In genomic region chr4:94557145-94557544, GRCm38 (mm10) we compare ENCODE assay signal across 8 mouse cellular contexts. TPM values are rescaled to one million over a fixed set of nuclear protein-coding genes. Genes with fewer than 3 reads are reported as not detected.
DNase-seq lines count a peak whose midpoint lies in the region; ATAC-seq and TF ChIP-seq lines count a peak whose summit lies in the region.

No protein-coding gene starts in this region.

- H3K36me3 ChIP-seq in lung, embryonic 16.5 days (ENCODE audit: control insufficient read depth, insufficient read depth, low read length) = no peaks in the 10 kb centered on the region
- no peaks in the 10 kb centered on the region for H3K36me3 ChIP-seq in embryonic facial prominence, embryonic 15.5 days
- no peaks in the 10 kb centered on the region for H3K36me3 ChIP-seq in hindbrain, postnatal 0 days (ENCODE audit: insufficient read depth, low read length)
- H3K36me3 ChIP-seq in myocyte (ENCODE audit: control insufficient read depth, insufficient read depth) = no peaks in the 10 kb centered on the region

- peaks cover 9% of the 10 kb centered on the region for H3K4me1 ChIP-seq in lung, embryonic 16.5 days (replicated peaks; ENCODE audit: control insufficient read depth, insufficient read depth, low read length)
- peaks cover 2% of the 10 kb centered on the region; the same call in 1 of the 2 replicates for H3K4me1 ChIP-seq in lung, adult 2 months (ENCODE audit: control insufficient read depth, insufficient read depth, low read length)
- H3K4me1 ChIP-seq in embryonic facial prominence, embryonic 15.5 days = peaks cover 10% of the 10 kb centered on the region; the same call in 1 of the 2 replicates
- peaks cover 3% of the 10 kb centered on the region; the same call in 1 of the 2 replicates for H3K4me1 ChIP-seq in hindbrain, postnatal 0 days (ENCODE audit: insufficient read depth, low read length)

- H3K27ac ChIP-seq in lung, embryonic 16.5 days (ENCODE audit: low read length) = no peak overlapping the region
- H3K27ac ChIP-seq in embryonic facial prominence, embryonic 15.5 days (replicated peaks) = no peak overlapping the region
- H3K27ac ChIP-seq in hindbrain, postnatal 0 days = no peak overlapping the region

- no peak for DNase-seq in lung, adult 2 months
- DNase-seq in hindbrain, postnatal 0 days (ENCODE audit: low spot score) = no peak
- no peak for DNase-seq in thymus, postnatal 25 days
- DNase-seq in layer of hippocampus, adult 11-12 months (ENCODE audit: low spot score) = no peak
- DNase-seq in left cerebral cortex, adult 9 months (ENCODE audit: low spot score in 2 of 2) = no peak

- no peak for TF ChIP-seq CTCF in lung, adult 2 months (IDR thresholded peaks at IDR 0.05; ENCODE audit: insufficient read depth, low read length)
- no peak for TF ChIP-seq CTCF in hindbrain, postnatal 0 days (IDR thresholded peaks at IDR 0.05; ENCODE audit: low read depth)

- ATAC-seq in lung, embryonic 16.5 days (ENCODE audit: low read depth) = no peak; the same call in 1 of the 2 replicates
- ATAC-seq in embryonic facial prominence, embryonic 15.5 days (ENCODE audit: insufficient number of reproducible peaks, low FRiP score, low TSS enrichment, low read depth) = no peak
- no peak for ATAC-seq in hindbrain, postnatal 0 days

- no peak overlapping the region for H3K4me3 ChIP-seq in lung, embryonic 16.5 days (ENCODE audit: low read length)
- H3K4me3 ChIP-seq in lung, adult 2 months (replicated peaks; ENCODE audit: extremely low read depth, low read depth, low read length) = no peak overlapping the region
- peak overlapping the region; percentile 89; the same call in 1 of the 2 replicates for H3K4me3 ChIP-seq in embryonic facial prominence, embryonic 15.5 days (replicated peaks)
- H3K4me3 ChIP-seq in hindbrain, postnatal 0 days (ENCODE audit: low read length) = peak overlapping the region; percentile 97
- H3K4me3 ChIP-seq in myocyte = peak overlapping the region; percentile 46

- no peak for TF ChIP-seq POLR2A in lung, adult 2 months (IDR thresholded peaks at IDR 0.05; ENCODE audit: borderline replicate concordance, extremely low read depth, low read depth, low read length)
- TF ChIP-seq POLR2A in myocyte (IDR thresholded peaks at IDR 0.05; ENCODE audit: insufficient read length, low read depth) = no peak

- peak overlapping the region; percentile 31 for H3K4me2 ChIP-seq in lung, embryonic 16.5 days (ENCODE audit: low read depth, low read length)
- peak overlapping the region; percentile 49 for H3K4me2 ChIP-seq in embryonic facial prominence, embryonic 15.5 days (replicated peaks)
- peak overlapping the region; percentile 71 for H3K4me2 ChIP-seq in hindbrain, postnatal 0 days (ENCODE audit: low read depth, low read length)
- peak overlapping the region; percentile 56 for H3K4me2 ChIP-seq in myocyte (ENCODE audit: low read depth)

- 69% methylated on average over 7 of the region's 7 CpGs for WGBS in lung, embryonic 16.5 days
- 70% methylated on average over 7 of the region's 7 CpGs for WGBS in lung, adult 2 months
- 72% methylated on average over 7 of the region's 7 CpGs for WGBS in embryonic facial prominence, embryonic 15.5 days
- WGBS in hindbrain, postnatal 0 days = 75% methylated on average over 7 of the region's 7 CpGs

- H3K9ac ChIP-seq in lung, embryonic 16.5 days (ENCODE audit: low read length) = no peak overlapping the region
- H3K9ac ChIP-seq in embryonic facial prominence, embryonic 15.5 days = no peak overlapping the region
- no peak overlapping the region for H3K9ac ChIP-seq in hindbrain, postnatal 0 days (replicated peaks; ENCODE audit: low read length)

- H3ac ChIP-seq in myocyte (ENCODE audit: control insufficient read depth, insufficient read length) = peak overlapping the region; percentile 31

- no peaks in the 10 kb centered on the region for H3K9me3 ChIP-seq in lung, embryonic 16.5 days (ENCODE audit: control insufficient read depth, low read length)
- H3K9me3 ChIP-seq in embryonic facial prominence, embryonic 15.5 days (replicated peaks) = no peaks in the 10 kb centered on the region
- no peaks in the 10 kb centered on the region for H3K9me3 ChIP-seq in hindbrain, postnatal 0 days (ENCODE audit: low read length)

- H3K27me3 ChIP-seq in lung, embryonic 16.5 days (ENCODE audit: control insufficient read depth, insufficient read depth, low read depth, low read length) = no peaks in the 10 kb centered on the region
- no peaks in the 10 kb centered on the region for H3K27me3 ChIP-seq in embryonic facial prominence, embryonic 15.5 days
- H3K27me3 ChIP-seq in hindbrain, postnatal 0 days (ENCODE audit: insufficient read depth, low read length) = no peaks in the 10 kb centered on the region
- H3K27me3 ChIP-seq in myocyte (ENCODE audit: control insufficient read depth, insufficient read depth, insufficient read length) = no peaks in the 10 kb centered on the region

- H3K79me2 ChIP-seq in myocyte (ENCODE audit: control insufficient read depth, insufficient read depth) = peaks cover 36% of the 10 kb centered on the region

TF ChIP-seq in myocyte, 11 proteins besides CTCF, POLR2A, EP300 and RAD21:
- no peak for TF ChIP-seq POLR2AphosphoS2 (IDR thresholded peaks at IDR 0.05; ENCODE audit: insufficient read length, low read depth)
- no peak for TF ChIP-seq MYOD1 (IDR thresholded peaks at IDR 0.05; ENCODE audit: control insufficient read depth in 1 of 3, insufficient read length in 2 of 3, low read depth in 2 of 3)
- no peak for TF ChIP-seq USF1 (IDR thresholded peaks at IDR 0.05; ENCODE audit: low read depth)
- TF ChIP-seq MYOG (IDR thresholded peaks at IDR 0.05; ENCODE audit: control insufficient read depth in 1 of 3, insufficient read depth in 1 of 3, insufficient read length in 2 of 3, low read depth in 2 of 3) = no peak
- TF ChIP-seq SRF (IDR thresholded peaks at IDR 0.05; ENCODE audit: control insufficient read depth, insufficient read length, low read depth) = no peak
- no peak for TF ChIP-seq E2F4 (IDR thresholded peaks at IDR 0.05; ENCODE audit: insufficient read depth)
- TF ChIP-seq TCF3 (IDR thresholded peaks at IDR 0.05; ENCODE audit: insufficient read length, low read depth) = no peak
- no peak for TF ChIP-seq CEBPB (IDR thresholded peaks at IDR 0.05; ENCODE audit: insufficient read depth, poor library complexity, severe bottlenecking)
- no peak for TF ChIP-seq TCF12 (IDR thresholded peaks at IDR 0.05; ENCODE audit: insufficient read depth, poor library complexity, severe bottlenecking)
- no peak for TF ChIP-seq REST (IDR thresholded peaks at IDR 0.05; ENCODE audit: insufficient read depth, insufficient read length)
- no peak for TF ChIP-seq MAX (IDR thresholded peaks at IDR 0.05; ENCODE audit: low read depth)

RNA-seq across cellular contexts. Expression of gene Caap1, which starts 0.5 kb away (rescaled TPM):
- 14.3 and 16.9 TPM in 2 replicates for polyA plus RNA-seq in lung, embryonic 16.5 days (2015; fragmentation: Nextera tagmentation; extraction: Ambion mirVana)
- polyA plus RNA-seq in lung, adult 2 months (2012; rRNA removed) = 5.2 and 7.7 TPM in 2 replicates
- 17.0 and 18.3 TPM in 2 replicates for polyA plus RNA-seq in embryonic facial prominence, embryonic 15.5 days (2015; fragmentation: Nextera tagmentation; extraction: Ambion mirVana)
- total RNA-seq in hindbrain, postnatal 0 days (2014; rRNA removed) = 8.5 and 9.4 TPM in 2 replicates
- polyA plus RNA-seq in hindbrain, postnatal 0 days (2015; fragmentation: Nextera tagmentation; extraction: Ambion mirVana) = 10.3 and 11.0 TPM in 2 replicates
- 3.1 TPM for polyA plus RNA-seq in myocyte (2012; fragmentation: generic; extraction: Trizol)

RNA-seq across cellular contexts. Expression of gene Gm10306, which starts 0.8 kb away (rescaled TPM):
- polyA plus RNA-seq in lung, embryonic 16.5 days (2015; fragmentation: Nextera tagmentation; extraction: Ambion mirVana) = 0.63 TPM in 1 of 2 replicates, not detected in the other
- polyA plus RNA-seq in lung, adult 2 months (2012; rRNA removed) = not detected in 2 replicates
- polyA plus RNA-seq in embryonic facial prominence, embryonic 15.5 days (2015; fragmentation: Nextera tagmentation; extraction: Ambion mirVana) = 0.58 TPM in 1 of 2 replicates, not detected in the other
- total RNA-seq in hindbrain, postnatal 0 days (2014; rRNA removed) = not detected in 2 replicates
- 0.45 TPM in 1 of 2 replicates, not detected in the other for polyA plus RNA-seq in hindbrain, postnatal 0 days (2015; fragmentation: Nextera tagmentation; extraction: Ambion mirVana)
- polyA plus RNA-seq in myocyte (2012; fragmentation: generic; extraction: Trizol) = not detected

RNA-seq across cellular contexts. Expression of gene Plaa, which starts 45.9 kb away (rescaled TPM):
- polyA plus RNA-seq in lung, embryonic 16.5 days (2015; fragmentation: Nextera tagmentation; extraction: Ambion mirVana) = 56.2 and 56.9 TPM in 2 replicates
- 36.5 and 53.0 TPM in 2 replicates for polyA plus RNA-seq in lung, adult 2 months (2012; rRNA removed)
- polyA plus RNA-seq in embryonic facial prominence, embryonic 15.5 days (2015; fragmentation: Nextera tagmentation; extraction: Ambion mirVana) = 55.0 and 59.5 TPM in 2 replicates
- total RNA-seq in hindbrain, postnatal 0 days (2014; rRNA removed) = 57.7 and 64.7 TPM in 2 replicates
- polyA plus RNA-seq in hindbrain, postnatal 0 days (2015; fragmentation: Nextera tagmentation; extraction: Ambion mirVana) = 64.7 and 70.0 TPM in 2 replicates
- 22.8 TPM for polyA plus RNA-seq in myocyte (2012; fragmentation: generic; extraction: Trizol)

RNA-seq across cellular contexts. Expression of gene Ift74, which starts 57.1 kb away (rescaled TPM):
- 28.8 and 32.5 TPM in 2 replicates for polyA plus RNA-seq in lung, embryonic 16.5 days (2015; fragmentation: Nextera tagmentation; extraction: Ambion mirVana)
- 1.3 and 1.4 TPM in 2 replicates for polyA plus RNA-seq in lung, adult 2 months (2012; rRNA removed)
- 32.9 and 37.8 TPM in 2 replicates for polyA plus RNA-seq in embryonic facial prominence, embryonic 15.5 days (2015; fragmentation: Nextera tagmentation; extraction: Ambion mirVana)
- total RNA-seq in hindbrain, postnatal 0 days (2014; rRNA removed) = 5.2 and 6.6 TPM in 2 replicates
- polyA plus RNA-seq in hindbrain, postnatal 0 days (2015; fragmentation: Nextera tagmentation; extraction: Ambion mirVana) = 30.1 and 35.0 TPM in 2 replicates
- 7.7 TPM for polyA plus RNA-seq in myocyte (2012; fragmentation: generic; extraction: Trizol)

Comparison
In these comparisons a context has a peak if more than half of its experiments do, and no peak if none do; other contexts are left out.
1. H3K4me3 ChIP-seq: peak in embryonic facial prominence, embryonic 15.5 days (single experiment), hindbrain, postnatal 0 days (single experiment) and myocyte (single experiment); none in lung, embryonic 16.5 days (single experiment) and lung, adult 2 months (single experiment).
2. Peak in every context shown above with its lines, with median percentiles within 50 percentile points of each other: H3K4me2 ChIP-seq.